Mouse (Mus musculus): ENCODE measurements at regions not wholly inside any gene's neighbourhood (a gene's known extent, or its start where the extent isn't known, plus 50 kb on each side); places are given as distances from the start of the nearest gene placed in this dataset.
"Not testable (repeated sequence)": the region's sequence is repeated elsewhere in the genome, so short reads cannot be mapped to it uniquely, and the experiment has no call there.

- no peak for TF ChIP-seq CTCF (IDR thresholded peaks at IDR 0.05; ENCODE audit: control insufficient read depth, insufficient read depth, low read length)
- TF ChIP-seq POLR2A (IDR thresholded peaks at IDR 0.05; ENCODE audit: borderline replicate concordance, control insufficient read depth, low read depth, low read length), result no peak
- H3K4me3 ChIP-seq (replicated peaks; ENCODE audit: control insufficient read depth, low read depth, low read length), result no peak overlapping the region
- H3K27ac ChIP-seq (ENCODE audit: control insufficient read depth, insufficient read depth, low read depth, low read length, poor library complexity), result no peak overlapping the region
- H3K4me1 ChIP-seq (ENCODE audit: control insufficient read depth, insufficient read depth, low read length), result no peaks in the 10 kb centered on the region
- WGBS, result 30% methylated on average over 3 of the region's 3 CpGs
Observed at GRCm38 (mm10) chr9:76407549-76407948, 83.9 kb upstream of the Hcrtr2 start.

GRCm38 (mm10) chr9:76401897-76402670 lies 78.4 kb upstream of the Hcrtr2 start:
- H3K27ac ChIP-seq (ENCODE audit: control insufficient read depth, insufficient read depth, low read depth, low read length, poor library complexity); H3K4me1 ChIP-seq (ENCODE audit: control insufficient read depth, insufficient read depth, low read length); H3K4me3 ChIP-seq (replicated peaks; ENCODE audit: control insufficient read depth, low read depth, low read length): not testable (repeated sequence)
- WGBS, result 79% methylated on average over 8 of the region's 8 CpGs

- no peak overlapping the region for H3K4me3 ChIP-seq (replicated peaks; ENCODE audit: control insufficient read depth, low read depth, low read length)
- no peaks in the 10 kb centered on the region for H3K4me1 ChIP-seq (ENCODE audit: control insufficient read depth, insufficient read depth, low read length)
- no peak for TF ChIP-seq CTCF (IDR thresholded peaks at IDR 0.05; ENCODE audit: control insufficient read depth, insufficient read depth, low read length)
Observed at GRCm38 (mm10) chr9:76400900-76401299, 77.2 kb upstream of the Hcrtr2 start.

GRCm38 (mm10) chr9:76393763-76394162 lies 70.1 kb upstream of the Hcrtr2 start:
- Histone ChIP-seq H3K4me1 (ENCODE audit: control insufficient read depth, insufficient read depth, low read length) (no peaks in the 10 kb centered on the region), H3K27ac (ENCODE audit: control insufficient read depth, insufficient read depth, low read depth, low read length, poor library complexity) (no peak overlapping the region), H3K4me3 (replicated peaks; ENCODE audit: control insufficient read depth, low read depth, low read length) (no peak overlapping the region)
- WGBS, result 86% methylated on average over 1 of the region's 1 CpGs
- TF ChIP-seq POLR2A (IDR thresholded peaks at IDR 0.05; ENCODE audit: borderline replicate concordance, control insufficient read depth, low read depth, low read length), result no peak
- no peak for TF ChIP-seq CTCF (IDR thresholded peaks at IDR 0.05; ENCODE audit: control insufficient read depth, insufficient read depth, low read length)

More at GRCm38 (mm10) chr9:76400900-76401299, 77.2 kb upstream of the Hcrtr2 start:
- H3K27ac ChIP-seq (ENCODE audit: control insufficient read depth, insufficient read depth, low read depth, low read length, poor library complexity), result no peak overlapping the region

- Histone ChIP-seq H3K27ac (ENCODE audit: control insufficient read depth, insufficient read depth, low read depth, low read length, poor library complexity) (no peak overlapping the region), H3K4me3 (replicated peaks; ENCODE audit: control insufficient read depth, low read depth, low read length) (no peak overlapping the region), H3K4me1 (ENCODE audit: control insufficient read depth, insufficient read depth, low read length) (no peaks in the 10 kb centered on the region)
- WGBS, result 11% methylated on average over 1 of the region's 1 CpGs
- TF ChIP-seq POLR2A (IDR thresholded peaks at IDR 0.05; ENCODE audit: borderline replicate concordance, control insufficient read depth, low read depth, low read length), result no peak
- peak; percentile 20; the same call in 1 of the 2 replicates for TF ChIP-seq CTCF (IDR thresholded peaks at IDR 0.05; ENCODE audit: control insufficient read depth, insufficient read depth, low read length)
Observed at GRCm38 (mm10) chr9:76390839-76391238, 67.2 kb upstream of the Hcrtr2 start.
